Mouse (Mus musculus): ENCODE data around the gene Slc52a3.
"Not testable (repeated sequence)": the region's sequence is repeated elsewhere in the genome, so short reads cannot be mapped to it uniquely, and the experiment has no call there.

The Slc52a3 gene

DNA sequence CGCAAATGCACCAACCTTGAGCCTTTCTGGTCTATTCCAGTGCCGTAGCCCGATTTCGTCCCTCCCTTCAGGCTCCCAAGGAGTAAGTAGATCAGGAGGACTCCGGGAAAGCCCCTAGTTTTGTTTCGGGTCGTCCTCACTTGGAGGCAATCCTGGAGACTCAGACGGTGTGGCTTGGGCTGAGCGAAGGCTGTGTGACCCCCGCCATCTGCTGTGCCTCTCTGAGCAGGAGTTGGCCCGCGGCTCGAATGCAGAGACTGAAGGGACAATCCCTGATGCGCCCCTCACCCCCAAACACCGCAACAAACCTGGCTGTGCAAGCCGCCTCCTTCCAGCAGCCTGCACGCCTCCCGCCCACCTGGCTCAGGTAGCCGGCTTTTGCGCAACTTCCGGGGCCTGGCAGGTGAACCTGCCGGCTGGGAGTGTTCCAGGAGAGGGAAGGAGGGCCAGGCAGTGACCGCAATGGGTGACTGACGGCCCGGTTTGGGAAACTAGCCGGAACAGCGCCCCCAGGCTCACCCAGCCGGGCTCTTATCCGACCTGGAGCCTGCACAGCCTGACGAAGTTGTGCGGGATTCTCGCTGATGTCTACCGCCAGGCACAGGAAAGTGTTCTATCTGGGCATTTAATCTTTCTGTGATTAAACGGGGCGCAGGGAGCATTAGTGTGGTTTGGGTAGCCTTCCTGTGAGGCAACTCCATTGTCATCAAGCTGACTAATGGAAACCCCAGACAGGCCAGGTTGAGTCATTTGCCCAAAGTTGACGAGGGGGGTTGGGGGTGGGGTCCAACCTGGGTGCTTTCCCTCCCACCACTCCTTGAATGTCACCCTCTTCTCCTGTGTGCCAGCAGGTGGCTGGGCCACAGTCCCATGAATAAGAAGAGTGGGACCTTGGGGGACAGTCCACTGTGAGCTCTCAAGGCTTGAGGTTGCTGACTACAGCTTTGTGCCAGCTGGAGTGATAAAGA is 22.4 kb upstream of the Slc52a3 start:
- peak; percentile 51 for DNase-seq

GRCm38 (mm10) chr2:151975295-151975694 is 21.0 kb upstream of the Slc52a3 start:
- DNase-seq = no peak

DNA sequence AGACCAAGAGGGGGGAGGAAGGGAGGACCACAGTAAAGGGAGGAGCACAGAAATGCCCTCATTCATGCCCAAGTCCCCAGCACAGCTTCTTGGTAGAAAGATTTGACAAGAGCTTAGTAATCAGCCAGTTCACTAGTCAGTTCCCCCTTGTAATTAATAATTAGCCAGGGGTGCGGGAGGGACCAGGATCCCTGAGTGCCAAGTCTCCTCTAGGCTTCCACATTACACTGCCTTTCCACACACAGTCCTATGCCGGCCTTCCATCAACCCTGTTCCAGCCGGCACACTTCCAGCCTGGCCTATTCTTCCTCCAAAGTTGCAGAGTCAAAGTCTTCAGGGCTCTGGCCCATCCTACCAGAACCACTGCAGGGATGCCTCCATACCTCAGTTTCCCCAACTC is 20.2 kb upstream of the Slc52a3 start:
- no peak for DNase-seq

DNA sequence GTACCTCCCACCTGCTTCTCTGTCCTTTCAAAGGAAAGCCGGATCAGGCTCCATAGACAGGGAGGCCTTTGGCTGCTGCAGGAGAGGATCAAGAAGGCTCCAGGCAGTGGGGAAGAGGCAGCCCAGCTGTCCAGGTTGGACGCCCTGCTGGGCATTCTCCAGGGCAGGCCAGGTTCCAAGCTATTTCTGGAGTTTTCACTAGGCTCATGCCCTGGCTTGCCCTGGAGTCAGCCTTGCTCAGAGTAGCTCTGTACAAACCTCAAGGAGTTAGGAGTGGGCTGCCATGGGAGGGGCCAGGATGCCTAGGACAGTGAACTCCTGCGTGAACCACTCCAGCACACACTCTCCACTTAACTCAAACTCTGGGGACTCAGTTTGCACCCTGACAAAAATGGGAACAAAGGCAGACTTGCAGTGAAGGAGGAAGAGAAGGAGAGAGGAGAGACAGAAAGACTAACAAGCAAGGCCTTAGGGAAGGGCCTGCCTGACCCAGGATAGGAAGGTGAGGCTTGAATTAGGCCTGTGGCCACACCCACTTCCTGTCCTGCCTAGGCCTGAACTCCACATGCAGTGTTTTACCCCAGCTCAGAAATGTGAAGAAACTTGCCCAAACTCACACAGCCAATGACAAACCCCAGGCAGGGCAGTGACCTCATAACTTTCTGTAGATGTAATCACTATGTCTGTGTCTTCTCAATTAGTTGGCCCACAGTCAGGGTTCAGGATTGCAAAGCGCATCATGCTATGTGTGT is 18.4 kb upstream of the Slc52a3 start:
- DNase-seq = no peak

GRCm38 (mm10) chr2:151978494-151978893 is 17.8 kb upstream of the Slc52a3 start:
- DNase-seq = no peak

GRCm38 (mm10) chr2:151979470-151980354 is 16.6 kb upstream of the Slc52a3 start, which contains the start of gene Fam110a:
Gene Fam110a, minus strand, starts transcription at chr2:151980219.
- peak; percentile 97 for DNase-seq

DNA sequence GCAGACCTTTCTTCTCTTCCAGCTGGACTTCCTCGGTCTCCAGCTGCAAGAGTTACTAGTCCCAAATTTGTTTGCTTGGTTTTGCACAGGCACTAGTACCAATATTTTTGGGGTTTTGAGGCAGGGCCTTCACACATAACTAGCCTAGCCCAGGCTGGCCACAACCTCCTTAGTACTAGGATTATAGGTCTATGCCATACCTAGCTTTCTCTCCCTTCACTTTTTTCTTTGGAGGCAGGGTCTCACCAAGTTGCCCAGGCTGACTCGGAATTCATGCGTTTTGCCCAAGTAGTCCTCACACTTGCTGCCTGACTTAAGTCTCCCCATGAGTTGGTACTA is 16.0 kb upstream of the Slc52a3 start:
- no peak for DNase-seq

DNA sequence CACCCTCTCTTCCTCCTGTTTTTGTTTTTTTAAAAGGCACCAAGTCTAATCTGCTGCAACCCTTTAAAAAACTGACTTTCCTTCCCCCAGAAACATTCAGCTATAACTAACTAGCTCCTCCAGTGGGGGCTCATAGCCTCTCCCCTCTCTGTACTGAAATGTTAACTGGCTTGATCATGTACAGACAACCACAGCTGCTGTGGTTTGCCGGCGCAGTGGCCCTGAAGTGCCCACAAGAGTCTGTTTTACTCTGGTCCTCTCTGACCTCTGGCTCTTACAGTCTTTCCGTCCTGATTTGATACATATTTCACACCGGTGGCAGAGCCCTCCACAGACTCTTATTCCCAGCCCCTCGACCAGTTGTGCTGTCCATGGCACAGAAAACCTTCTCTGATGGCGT is 15.0 kb upstream of the Slc52a3 start:
- DNase-seq = no peak

- no peak for DNase-seq
These were observed 13.8 kb upstream of the Slc52a3 start for GRCm38 (mm10) chr2:151982476-151982875.

GRCm38 (mm10) chr2:151984019-151984418 is 12.3 kb upstream of the Slc52a3 start:
- DNase-seq = no peak

GRCm38 (mm10) chr2:151985426-151986172 is 10.7 kb upstream of the Slc52a3 start:
- DNase-seq = no peak

- no peak for DNase-seq
These were observed 9.4 kb upstream of the Slc52a3 start for GRCm38 (mm10) chr2:151986958-151987357.

GRCm38 (mm10) chr2:151988978-151989377 is 7.3 kb upstream of the Slc52a3 start:
- no peak for DNase-seq

DNA sequence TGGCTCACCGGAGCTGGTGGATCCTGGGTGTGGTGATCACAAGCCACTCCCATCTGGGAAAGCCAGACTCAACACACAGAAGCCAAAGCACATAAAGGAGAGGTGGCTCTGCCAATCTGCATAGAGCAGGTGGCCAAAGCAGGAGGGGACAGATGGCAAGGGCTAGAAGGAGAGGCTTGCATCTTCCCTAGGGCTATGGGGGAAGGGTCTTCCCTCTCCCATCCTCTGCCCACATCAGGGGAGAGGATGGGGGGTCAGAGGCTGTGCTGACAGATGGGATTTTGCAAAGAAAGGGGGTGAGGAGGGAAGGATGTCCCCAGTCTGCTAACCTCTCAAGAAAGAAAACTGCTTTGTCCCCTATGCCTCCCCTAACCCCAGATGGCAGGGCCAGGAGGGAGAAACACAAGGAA is 5.3 kb upstream of the Slc52a3 start:
- DNase-seq = peak; percentile 78

DNA sequence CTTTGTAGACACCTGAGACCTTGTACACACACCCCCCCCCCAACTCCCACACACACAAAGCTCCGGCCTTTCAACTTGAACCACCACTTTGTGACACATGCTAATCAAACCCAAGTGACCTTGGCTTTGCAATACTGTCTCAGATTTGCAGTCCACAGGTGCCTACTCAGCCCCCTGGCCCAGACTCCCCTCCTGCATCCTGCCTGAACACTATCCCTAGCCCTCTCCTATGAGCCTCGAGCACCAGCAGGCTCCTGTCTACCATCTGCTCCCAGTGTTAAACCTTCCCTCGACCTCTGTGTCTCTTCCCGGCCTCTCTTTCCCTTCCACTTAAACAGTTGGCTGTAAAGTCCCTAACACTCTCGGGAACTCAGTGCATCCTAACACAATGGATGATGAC is 4.9 kb upstream of the Slc52a3 start:
- no peak for DNase-seq

DNA sequence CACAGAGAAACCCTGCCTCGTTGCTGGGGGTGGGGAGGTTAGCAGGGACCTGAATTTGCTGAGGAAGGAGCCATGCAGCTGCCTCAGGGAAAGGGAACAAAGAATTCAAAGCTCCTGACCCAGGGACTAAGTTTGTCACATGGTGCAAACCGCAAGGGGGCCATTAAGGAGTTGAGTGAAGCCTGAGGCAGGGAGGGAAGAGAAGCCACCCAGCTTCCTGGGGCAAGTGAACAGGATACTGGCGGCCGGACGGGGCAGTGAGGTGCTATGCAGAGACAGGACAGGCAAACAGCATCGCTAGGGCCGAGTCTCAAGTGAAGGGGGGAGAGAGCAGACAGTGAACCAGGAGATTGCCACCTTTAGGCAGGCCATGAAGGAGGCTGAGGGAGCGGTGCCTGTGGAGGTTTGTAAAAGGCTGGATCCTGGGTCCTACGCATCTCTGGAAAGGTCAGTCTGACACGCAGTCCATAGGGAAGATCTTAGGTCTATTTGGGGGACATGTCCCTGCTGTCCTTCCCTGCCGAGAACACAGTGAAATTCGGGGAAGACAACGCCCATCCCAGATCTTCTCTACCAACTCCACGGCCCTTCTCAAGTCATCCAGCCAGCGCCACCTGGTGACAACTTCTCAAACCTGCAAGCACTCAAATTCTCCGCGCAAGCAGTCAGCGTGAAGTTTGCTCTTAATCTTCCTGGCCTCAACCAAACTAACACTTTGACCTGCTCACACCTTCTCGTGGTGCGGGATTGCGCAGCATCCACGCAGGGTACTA is 1.8 kb upstream of the Slc52a3 start:
- DNase-seq = peak; percentile 87

DNA sequence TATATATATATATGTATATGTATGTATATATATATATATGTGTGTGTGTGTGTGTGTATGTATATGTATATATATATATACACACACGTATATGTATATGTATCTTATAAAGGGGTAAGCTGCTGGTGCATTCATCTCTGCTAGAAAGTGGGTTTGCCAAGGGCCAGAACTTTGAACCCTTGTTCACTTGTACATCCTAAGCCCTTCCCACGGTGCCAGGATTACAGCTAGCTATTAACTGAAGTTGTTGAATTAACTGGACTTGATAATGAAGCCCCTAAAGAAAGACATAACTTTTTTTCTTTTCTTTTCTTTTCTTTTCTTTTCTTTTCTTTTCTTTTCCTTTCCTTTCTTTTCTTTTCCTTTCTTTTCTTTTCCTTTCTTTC is 872 bp downstream of the Slc52a3 start:
- not testable (repeated sequence) for DNase-seq

DNA sequence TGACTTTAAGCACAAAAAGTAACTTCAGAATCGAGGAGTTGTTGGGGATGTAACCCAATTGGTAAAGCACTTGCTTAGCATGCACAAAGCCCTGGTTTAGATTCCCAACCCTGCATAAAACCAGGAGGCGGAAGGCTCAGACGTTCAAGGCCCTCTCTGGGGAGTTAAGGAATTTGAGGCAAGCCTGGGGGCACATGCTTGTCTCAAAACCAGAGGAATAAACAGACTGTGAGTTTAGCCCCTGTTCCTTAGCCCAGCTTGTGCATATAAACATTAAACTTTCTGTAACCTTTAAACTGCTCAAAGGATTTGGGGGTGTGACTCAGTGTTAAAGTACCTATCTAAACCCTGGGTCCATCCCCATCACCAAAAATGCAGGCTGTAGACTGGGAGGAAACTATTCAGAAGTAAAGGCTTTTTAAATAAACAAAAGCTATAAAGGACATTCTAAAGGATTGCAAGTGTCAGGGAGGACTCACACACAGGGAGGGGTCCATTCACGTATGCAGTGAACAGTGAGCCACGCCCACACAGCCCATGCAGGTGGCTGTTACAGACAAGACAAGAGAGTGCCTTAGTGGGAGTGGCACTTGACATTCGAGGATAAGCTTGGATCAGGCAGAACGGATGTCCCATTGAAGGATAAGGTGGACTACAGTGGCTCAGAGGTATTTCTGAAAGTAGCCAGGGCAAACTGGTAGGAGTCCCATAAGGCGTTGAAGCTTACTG is 1.6 kb downstream of the Slc52a3 start:
- no peak for DNase-seq

DNA sequence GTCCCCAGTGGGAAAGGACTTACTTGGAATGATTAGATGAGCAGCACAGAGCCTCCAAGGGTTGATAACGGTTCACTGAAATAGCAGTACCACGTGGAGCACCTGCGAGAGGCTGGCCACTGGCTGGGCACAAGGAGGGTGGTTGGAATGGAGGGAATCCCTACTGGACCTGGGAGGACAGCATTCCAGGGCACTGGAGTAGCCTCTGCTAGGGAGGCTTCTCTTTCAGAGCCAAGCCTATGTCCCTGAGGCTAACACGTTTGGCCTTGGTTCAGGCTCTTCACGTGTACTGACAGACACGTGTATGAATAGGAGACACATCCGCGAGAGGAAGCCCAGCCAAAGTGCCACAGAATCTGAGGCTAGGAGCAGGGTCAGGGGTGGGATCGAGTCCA is 2.2 kb downstream of the Slc52a3 start:
- DNase-seq = no peak

GRCm38 (mm10) chr2:151998932-151999331 is 2.6 kb downstream of the Slc52a3 start:
- no peak for DNase-seq
